In the genomic region with DNA sequence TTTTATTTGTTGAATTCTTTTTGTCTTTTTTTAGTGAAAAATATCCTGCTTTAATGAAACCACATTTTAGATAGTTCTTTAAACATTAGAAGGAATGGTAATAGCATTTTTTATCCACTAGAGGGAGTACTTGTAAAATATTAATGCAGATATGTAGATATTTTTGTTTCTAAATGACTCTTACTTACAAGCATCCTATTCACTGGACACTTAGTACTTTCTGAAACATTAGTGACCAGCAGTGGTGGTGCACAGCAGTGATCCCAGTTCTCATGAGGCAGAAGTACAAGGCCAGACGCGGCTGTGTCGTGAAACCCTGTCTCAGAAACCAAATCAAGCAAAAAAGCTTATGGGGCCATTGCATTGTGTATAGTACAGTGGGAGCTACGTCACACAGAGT, we compare ENCODE assay signal across 11 mouse cellular contexts. TPM values are rescaled to one million over a fixed set of nuclear protein-coding genes. Genes with fewer than 3 reads are reported as not detected.
DNase-seq lines count a peak whose midpoint lies in the region; ATAC-seq and TF ChIP-seq lines count a peak whose summit lies in the region.
"Had no signal": no experiment of that assay in that cellular context is flagged by ENCODE, and none has a peak within 500 bp of the region (broad histone marks: within the 10 kb centered on the region; RNA-seq: fewer than 3 reads in every experiment).

No protein-coding gene starts in this region.

- ATAC-seq in CD4-positive, CD25-positive, alpha-beta regulatory T cell, adult 4 months: no peak
- ATAC-seq in hindbrain, postnatal 0 days: no peak
- ATAC-seq in hindbrain, embryonic 13.5 days (ENCODE audit: low FRiP score): no peak
- 0 out of 2 replicates have a peak, but pooled peaks have one; percentile 21 for ATAC-seq in megakaryocyte, adult 5-6 weeks (ENCODE audit: poor library complexity, severe bottlenecking)
- no peak for ATAC-seq in forebrain, embryonic 13.5 days

- no peak overlapping the region for H3K27ac ChIP-seq in hindbrain, postnatal 0 days
- no peak overlapping the region for H3K27ac ChIP-seq in hindbrain, embryonic 13.5 days
- H3K27ac ChIP-seq in forebrain, embryonic 13.5 days: no peak overlapping the region

- TF ChIP-seq CTCF in hindbrain, postnatal 0 days (IDR thresholded peaks at IDR 0.05; ENCODE audit: low read depth): peak; percentile 59

- H3K4me3 ChIP-seq in hindbrain, postnatal 0 days (ENCODE audit: low read length): no peak overlapping the region
- H3K4me3 ChIP-seq in hindbrain, embryonic 13.5 days: no peak overlapping the region
- no peak overlapping the region for H3K4me3 ChIP-seq in forebrain, embryonic 13.5 days

- no peaks in the 10 kb centered on the region for H3K9me3 ChIP-seq in hindbrain, postnatal 0 days (ENCODE audit: low read length)
- no peaks in the 10 kb centered on the region for H3K9me3 ChIP-seq in hindbrain, embryonic 13.5 days
- no peaks in the 10 kb centered on the region for H3K9me3 ChIP-seq in forebrain, embryonic 13.5 days (replicated peaks)

- H3K27me3 ChIP-seq in hindbrain, postnatal 0 days (ENCODE audit: insufficient read depth, low read length): no peaks in the 10 kb centered on the region
- no peaks in the 10 kb centered on the region for H3K27me3 ChIP-seq in hindbrain, embryonic 13.5 days
- no peaks in the 10 kb centered on the region for H3K27me3 ChIP-seq in forebrain, embryonic 13.5 days

- no peak overlapping the region for H3K9ac ChIP-seq in hindbrain, postnatal 0 days (replicated peaks; ENCODE audit: low read length)
- H3K9ac ChIP-seq in hindbrain, embryonic 13.5 days: no peak overlapping the region
- no peak overlapping the region for H3K9ac ChIP-seq in forebrain, embryonic 13.5 days

- H3K4me1 ChIP-seq in hindbrain, postnatal 0 days (ENCODE audit: insufficient read depth, low read length): no peaks in the 10 kb centered on the region
- H3K4me1 ChIP-seq in hindbrain, embryonic 13.5 days (replicated peaks): no peaks in the 10 kb centered on the region
- H3K4me1 ChIP-seq in forebrain, embryonic 13.5 days: no peaks in the 10 kb centered on the region

- no peak overlapping the region for H3K4me2 ChIP-seq in hindbrain, postnatal 0 days (ENCODE audit: low read depth, low read length)
- no peak overlapping the region for H3K4me2 ChIP-seq in hindbrain, embryonic 13.5 days
- H3K4me2 ChIP-seq in forebrain, embryonic 13.5 days: no peak overlapping the region

- peaks cover 50% of the 10 kb centered on the region for H3K36me3 ChIP-seq in hindbrain, postnatal 0 days (ENCODE audit: insufficient read depth, low read length)
- peaks cover 73% of the 10 kb centered on the region for H3K36me3 ChIP-seq in hindbrain, embryonic 13.5 days
- peaks cover 57% of the 10 kb centered on the region for H3K36me3 ChIP-seq in forebrain, embryonic 13.5 days (ENCODE audit: poor library complexity, severe bottlenecking)

- peak; percentile 19 for DNase-seq in CD4-positive, CD25-positive, alpha-beta regulatory T cell, adult 2 months (ENCODE audit: low read depth, low spot score)
- DNase-seq in hindbrain, postnatal 0 days (ENCODE audit: low spot score): peak; percentile 60
- DNase-seq in A20 (ENCODE audit: low read depth, low spot score): peak; percentile 32
- DNase-seq in thymus, postnatal 36 days: no peak
- DNase-seq: kidney, adult 18-20 months; lung, postnatal 36 days had no signal

- 84% methylated on average over 4 of the region's 4 CpGs for WGBS in hindbrain, postnatal 0 days
- WGBS in hindbrain, embryonic 13.5 days: 90% methylated on average over 4 of the region's 4 CpGs
- WGBS in forebrain, embryonic 13.5 days: 86% methylated on average over 4 of the region's 4 CpGs

RNA-seq across cellular contexts. Expression of a gene that starts 8.6 kb away (rescaled TPM):
- 10 to 100 TPM; 14.9 to 16.3 TPM for polyA plus RNA-seq in CD4-positive, CD25-positive, alpha-beta regulatory T cell, adult 4 months (2017; shearing (Covaris generic))
- total RNA-seq in hindbrain, postnatal 0 days (2014; rRNA removed): 15.0 and 15.3 TPM in 2 replicates
- polyA plus RNA-seq in hindbrain, postnatal 0 days (2015; fragmentation: Nextera tagmentation; extraction: Ambion mirVana): 27.4 and 29.5 TPM in 2 replicates
- polyA plus RNA-seq in hindbrain, embryonic 13.5 days (2015; fragmentation: Nextera tagmentation; extraction: Ambion mirVana): 31.2 and 32.2 TPM in 2 replicates
- 48.4 and 53.0 TPM in 2 replicates for total RNA-seq in megakaryocyte, adult 5-6 weeks (2015)
- total RNA-seq in megakaryocyte, adult 5-6 weeks (2017): 43.6 and 49.8 TPM in 2 replicates
- 27.5 and 27.9 TPM in 2 replicates for polyA plus RNA-seq in forebrain, embryonic 13.5 days (2015; fragmentation: Nextera tagmentation; extraction: Ambion mirVana)

RNA-seq across cellular contexts. Expression of a gene that starts 8.9 kb away (rescaled TPM):
- 1 to 10 TPM; 3.6 to 9.2 TPM for polyA plus RNA-seq in CD4-positive, CD25-positive, alpha-beta regulatory T cell, adult 4 months (2017; shearing (Covaris generic))
- total RNA-seq in hindbrain, postnatal 0 days (2014; rRNA removed): 7.5 and 8.3 TPM in 2 replicates
- 14.9 and 17.3 TPM in 2 replicates for polyA plus RNA-seq in hindbrain, postnatal 0 days (2015; fragmentation: Nextera tagmentation; extraction: Ambion mirVana)
- 17.2 and 18.4 TPM in 2 replicates for polyA plus RNA-seq in hindbrain, embryonic 13.5 days (2015; fragmentation: Nextera tagmentation; extraction: Ambion mirVana)
- total RNA-seq in megakaryocyte, adult 5-6 weeks (2015): 36.9 and 42.5 TPM in 2 replicates
- 135 and 170 TPM in 2 replicates for total RNA-seq in megakaryocyte, adult 5-6 weeks (2017)
- polyA plus RNA-seq in forebrain, embryonic 13.5 days (2015; fragmentation: Nextera tagmentation; extraction: Ambion mirVana): 53.5 and 55.4 TPM in 2 replicates

RNA-seq across cellular contexts. Expression of a gene that starts 26.7 kb away (rescaled TPM):
- polyA plus RNA-seq in CD4-positive, CD25-positive, alpha-beta regulatory T cell, adult 4 months (2017; shearing (Covaris generic)): under 1 TPM; 0.44 to 0.95 TPM
- not detected in 2 replicates for total RNA-seq in hindbrain, postnatal 0 days (2014; rRNA removed)
- polyA plus RNA-seq in hindbrain, postnatal 0 days (2015; fragmentation: Nextera tagmentation; extraction: Ambion mirVana): 0.08 and 0.30 TPM in 2 replicates
- 0.08 and 0.09 TPM in 2 replicates for polyA plus RNA-seq in hindbrain, embryonic 13.5 days (2015; fragmentation: Nextera tagmentation; extraction: Ambion mirVana)
- total RNA-seq in megakaryocyte, adult 5-6 weeks (2015): 0.14 TPM in 1 of 2 replicates, not detected in the other
- 0.59 TPM in 1 of 2 replicates, not detected in the other for total RNA-seq in megakaryocyte, adult 5-6 weeks (2017)
- 0.08 and 0.15 TPM in 2 replicates for polyA plus RNA-seq in forebrain, embryonic 13.5 days (2015; fragmentation: Nextera tagmentation; extraction: Ambion mirVana)
- total RNA-seq: gastrocnemius, postnatal 4 days had no signal

Comparison
In these comparisons a context has a peak if more than half of its experiments do, and no peak if none do; other contexts are left out.
1. DNase-seq: peak in CD4-positive, CD25-positive, alpha-beta regulatory T cell, adult 2 months (single experiment), hindbrain, postnatal 0 days (single experiment) and A20 (single experiment); none in thymus, postnatal 36 days (0 of 2).